Mouse (Mus musculus) heart, postnatal 10 days (tissue): ENCODE measurements around the gene Ppm1n. TPM values are rescaled to one million over a fixed set of nuclear protein-coding genes. Genes with fewer than 3 reads are reported as not detected.

Experiments
- DNase-seq, 2 experiments: peaks; one replicate each; pipeline ENCODE4 v3.0.0; 2021
- intact Hi-C: fragments of 180-260 bp; cut with DNase I; formaldehyde crosslinking; loops from one replicate; pipeline ENCODE4 v1.15.1; 2025
- total RNA-seq, 2 experiments: library from RNA; stranded (reverse); gene quantifications; 2 replicates each; pipeline ENCODE4 v1.2.3; 2021

Ppm1n gene
- total RNA-seq, 2 experiments from 2014 or later: 0.67 TPM; not detected in 1

GRCm38 (mm10) chr7:19227883-19228792 is 51.7 kb downstream of the Ppm1n start, which contains the start of gene Opa3:
Opa3 (plus strand) TSS chr7:19228334.
- peak; percentile 99 to 100 for DNase-seq
- intact Hi-C loops: loop anchor here (2.0 kb wide), 1 partner anchor 15 kb away; the partner anchor contains the start of gene Gpr4

GRCm38 (mm10) chr7:19226817-19227797 is 52.8 kb downstream of the Ppm1n start:
- DNase-seq: peak; percentile 50 to 63
- intact Hi-C loops: loop anchor here (2.0 kb wide), 1 partner anchor 14 kb away; the partner anchor contains the start of gene Gpr4

Other genes with a start within 250 kb of the Ppm1n start
- gene Rsph6a, start 225.4 kb downstream of the Ppm1n start, total RNA-seq: not detected
- 10 to 100 TPM; 48.4 to 50.7 TPM for gene Dmwd, start 203.8 kb downstream of the Ppm1n start, total RNA-seq
- 100 to 1,000 TPM; 288 to 299 TPM for gene Dmpk, start 196.2 kb downstream of the Ppm1n start, total RNA-seq
- gene Six5, start 185.5 kb downstream of the Ppm1n start, total RNA-seq: 10 to 100 TPM in 1 of 2 experiments, 1 to 10 TPM in 1; 7.9 to 11.2 TPM
- under 1 TPM; 0.07 to 0.19 TPM for gene Gm4969, start 161.7 kb downstream of the Ppm1n start, total RNA-seq
- gene Fbxo46, start 160.2 kb downstream of the Ppm1n start, total RNA-seq: 1 to 10 TPM; 5.5 to 7.6 TPM
- gene Qpctl, start 130.8 kb downstream of the Ppm1n start, total RNA-seq: 1 to 10 TPM; 6.4 to 8.2 TPM
- gene Snrpd2, start 130.3 kb downstream of the Ppm1n start, total RNA-seq: 10 to 100 TPM; 77.1 to 81.0 TPM
- gene Gipr, start 113.9 kb downstream of the Ppm1n start, total RNA-seq: under 1 TPM; 0.50 to 0.69 TPM
- 10 to 100 TPM; 47.8 to 56.5 TPM for gene Eml2, start 103.6 kb downstream of the Ppm1n start, total RNA-seq
- gene Gpr4, start 67.5 kb downstream of the Ppm1n start, total RNA-seq: 10 to 100 TPM; 11.4 to 11.8 TPM
- gene Opa3, start 51.7 kb downstream of the Ppm1n start, total RNA-seq: 10 to 100 TPM; 53.4 to 57.7 TPM
- gene Vasp, start 8.2 kb downstream of the Ppm1n start, total RNA-seq: 10 to 100 TPM; 84.0 to 98.6 TPM
- gene Rtn2, start 2.6 kb upstream of the Ppm1n start, total RNA-seq: 10 to 100 TPM; 67.9 to 82.8 TPM
- under 1 TPM; 0.48 to 0.60 TPM for gene Fosb, start 30.0 kb upstream of the Ppm1n start, total RNA-seq
- 10 to 100 TPM; 40.1 to 43.2 TPM for gene Ercc1, start 64.7 kb upstream of the Ppm1n start, total RNA-seq
- gene Cd3eap, start 79.4 kb upstream of the Ppm1n start, total RNA-seq: 10 to 100 TPM in 1 of 2 experiments, 1 to 10 TPM in 1; 8.2 to 11.0 TPM
- 10 to 100 TPM; 23.1 to 40.1 TPM for gene Ppp1r13l, start 79.7 kb upstream of the Ppm1n start, total RNA-seq
- gene Ercc2, start 101.9 kb upstream of the Ppm1n start, total RNA-seq: 10 to 100 TPM; 10.3 to 12.3 TPM
- under 1 TPM; 0.26 to 0.55 TPM for gene Klc3, start 124.0 kb upstream of the Ppm1n start, total RNA-seq
- 1,000 to 10,000 TPM; 3,255 to 3,362 TPM for gene Ckm, start 124.7 kb upstream of the Ppm1n start, total RNA-seq
- 10 to 100 TPM; 26.6 to 26.8 TPM for gene Mark4, start 178.8 kb upstream of the Ppm1n start, total RNA-seq
- gene Exoc3l2, start 183.3 kb upstream of the Ppm1n start, total RNA-seq: 1 to 10 TPM in 1 of 2 experiments, under 1 TPM in 1; 0.81 to 1.0 TPM
- 1 to 10 TPM; 2.3 to 3.2 TPM for gene Bloc1s3, start 228.3 kb upstream of the Ppm1n start, total RNA-seq
- 10 to 100 TPM; 43.1 to 53.1 TPM for gene Trappc6a, start 228.3 kb upstream of the Ppm1n start, total RNA-seq
- not detected for gene Nkpd1, start 237.8 kb upstream of the Ppm1n start, total RNA-seq